Mouse (Mus musculus): ENCODE data around the gene Nip7. TPM values are rescaled to one million over a fixed set of nuclear protein-coding genes. Genes with fewer than 3 reads are reported as not detected.

Gene Nip7
- polyA plus RNA-seq, 1 experiment from 2014 or later, result 93.1 TPM

DNA sequence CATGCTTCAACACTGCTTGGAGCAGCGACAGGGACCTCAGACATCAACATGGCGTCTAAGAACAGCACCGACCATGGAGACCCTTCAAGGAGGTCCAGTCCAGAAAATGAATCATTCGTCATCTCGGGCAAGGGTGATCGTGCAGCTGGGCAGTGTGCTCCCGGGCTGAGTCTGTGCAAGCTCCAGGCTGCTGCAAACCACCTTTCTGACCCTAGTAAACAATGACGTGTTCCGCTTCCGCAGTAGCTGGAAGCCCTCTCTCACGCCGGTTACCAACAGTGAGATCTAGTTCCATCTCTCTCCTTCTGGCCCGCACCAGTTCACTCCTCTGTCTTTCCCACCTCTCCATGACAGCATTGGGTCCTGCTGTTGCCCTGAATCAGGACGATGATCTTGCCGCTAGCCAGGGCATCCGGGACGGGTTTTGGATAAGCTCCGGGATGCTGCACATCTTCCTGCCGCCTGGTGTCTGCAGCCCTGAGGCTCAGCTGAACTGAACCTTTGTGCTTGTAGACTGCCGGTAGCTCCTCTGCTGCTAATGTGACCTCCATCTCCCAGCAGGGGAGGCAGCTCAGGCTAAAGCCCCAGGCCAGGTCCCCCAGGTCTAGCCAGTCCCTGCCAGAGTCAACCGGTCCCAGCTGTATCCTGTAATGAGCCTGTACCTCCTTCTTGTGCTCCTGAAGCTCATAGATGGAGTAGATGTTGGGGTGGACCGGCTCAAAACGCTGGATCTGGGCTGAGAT, 52.5 kb downstream of the Nip7 start:
- no peak overlapping the region for H3K4me3 ChIP-seq
- 0 out of 2 replicates have a peak, but pooled peaks cover 2% of the 10 kb centered on the region for H3K4me1 ChIP-seq
- 68% methylated on average over 23 of the region's 23 CpGs for WGBS
- H3K9ac ChIP-seq (replicated peaks), result no peak overlapping the region
- H3K27ac ChIP-seq (replicated peaks), result 0 out of 2 replicates have a peak overlapping the region, but pooled peaks have one; percentile 25
- ATAC-seq (ENCODE audit: low FRiP score, low read depth), result no peak
- no peak overlapping the region for H3K4me2 ChIP-seq (replicated peaks)
- H3K9me3 ChIP-seq, result no peaks in the 10 kb centered on the region
- H3K27me3 ChIP-seq, result no peaks in the 10 kb centered on the region
- H3K36me3 ChIP-seq, result no peaks in the 10 kb centered on the region

DNA sequence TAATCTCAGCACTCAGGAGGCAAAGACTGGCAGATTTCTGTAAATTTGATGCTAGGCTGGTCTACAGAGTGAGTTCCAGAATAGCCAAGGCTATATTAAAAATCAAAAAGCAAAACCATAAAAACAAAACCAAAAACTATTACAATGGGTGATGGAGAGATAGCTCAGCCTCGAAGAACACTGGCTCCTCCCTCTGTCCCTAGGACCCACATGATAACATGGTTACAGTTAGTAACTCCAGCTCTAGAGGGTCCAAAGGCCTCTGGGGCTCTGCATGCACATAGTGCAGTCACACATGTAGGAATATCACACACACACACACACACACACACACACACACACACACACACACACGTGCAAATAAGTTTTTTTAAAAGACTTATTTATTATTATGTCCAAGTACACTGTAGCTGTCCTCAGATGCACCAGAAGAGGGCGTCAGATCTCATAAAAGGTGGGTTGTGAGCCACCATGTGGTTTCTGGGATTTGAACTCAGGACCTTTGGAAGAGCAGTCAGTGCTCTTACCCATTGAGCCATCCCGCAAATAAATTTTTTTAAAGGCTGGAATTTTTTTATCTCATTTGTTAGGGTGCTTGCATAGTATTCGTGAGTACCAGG, 53.2 kb downstream of the Nip7 start:
- WGBS, result 87% methylated on average over 5 of the region's 5 CpGs
- Histone ChIP-seq H3K4me2 (replicated peaks) (no peak overlapping the region), H3K27me3 (no peaks in the 10 kb centered on the region), H3K36me3 (no peaks in the 10 kb centered on the region), H3K4me3 (no peak overlapping the region), H3K9ac (replicated peaks) (no peak overlapping the region), H3K27ac (replicated peaks) (no peak overlapping the region), H3K9me3 (no peaks in the 10 kb centered on the region), H3K4me1 (0 out of 2 replicates have a peak, but pooled peaks cover 2% of the 10 kb centered on the region)
- ATAC-seq (ENCODE audit: low FRiP score, low read depth), result no peak

Small RNAs within 50 kb of the gene (microRNA-seq; reads per million reads assigned to microRNA genes)
- 2.3 reads per million, percentile 2 among the genes with 10 or more reads in this experiment for gene Mir7075

Other genes with a start within 250 kb of the Nip7 start
- 0.34 and 0.38 TPM in 2 replicates for gene Has3, start 186.6 kb upstream of the Nip7 start, polyA plus RNA-seq (2016; fragmentation: Nextera tagmentation; extraction: Ambion mirVana)
- gene Utp4, start 163.2 kb upstream of the Nip7 start, polyA plus RNA-seq (2016; fragmentation: Nextera tagmentation; extraction: Ambion mirVana), result 49.7 and 54.2 TPM in 2 replicates
- gene Sntb2, start 121.1 kb upstream of the Nip7 start, polyA plus RNA-seq (2016; fragmentation: Nextera tagmentation; extraction: Ambion mirVana), result 9.0 and 12.4 TPM in 2 replicates
- 97.4 and 98.1 TPM in 2 replicates for gene Vps4a, start 25.7 kb upstream of the Nip7 start, polyA plus RNA-seq (2016; fragmentation: Nextera tagmentation; extraction: Ambion mirVana)
- 35.8 and 42.5 TPM in 2 replicates for gene Pdf, start 8.3 kb upstream of the Nip7 start, polyA plus RNA-seq (2016; fragmentation: Nextera tagmentation; extraction: Ambion mirVana)
- 45.8 and 47.7 TPM in 2 replicates for gene Cog8, start 188 bp upstream of the Nip7 start, polyA plus RNA-seq (2016; fragmentation: Nextera tagmentation; extraction: Ambion mirVana)
- not detected in 2 replicates for gene Tmed6, start 8.8 kb downstream of the Nip7 start, polyA plus RNA-seq (2016; fragmentation: Nextera tagmentation; extraction: Ambion mirVana)
- gene Terf2, start 39.7 kb downstream of the Nip7 start, polyA plus RNA-seq (2016; fragmentation: Nextera tagmentation; extraction: Ambion mirVana), result 22.5 and 23.1 TPM in 2 replicates
- 155 and 156 TPM in 2 replicates for gene Cyb5b, start 93.8 kb downstream of the Nip7 start, polyA plus RNA-seq (2016; fragmentation: Nextera tagmentation; extraction: Ambion mirVana)
- gene Nfat5, start 236.6 kb downstream of the Nip7 start, polyA plus RNA-seq (2016; fragmentation: Nextera tagmentation; extraction: Ambion mirVana), result 14.3 and 15.6 TPM in 2 replicates